Mouse (Mus musculus) intestine, postnatal 0 days (tissue): ENCODE measurements around the gene Robo2. TPM values are rescaled to one million over a fixed set of nuclear protein-coding genes. Genes with fewer than 3 reads are reported as not detected.

Experiments used
- ATAC-seq: fragments of 200-750 bp; cut with Nextera tagmentation; 2 replicates; pipeline ENCODE4 v1.8.0; 2017; ENCODE audit warnings: mild to moderate bottlenecking, moderate TSS enrichment, moderate library complexity
- H3K27ac ChIP-seq: fragments of 300-500 bp; sonication (generic); 2 replicates; pipeline ENCODE4 v1.5.1; 2014; ENCODE audit warnings: mild to moderate bottlenecking, low read depth, low read length, moderate library complexity
- H3K27me3 ChIP-seq: fragments of 300-500 bp; sonication (generic); replicated peaks from 2 replicates; pipeline ENCODE4 v1.6.1; 2014; ENCODE audit warnings: low read length, mixed read lengths; ENCODE audit not compliant: control insufficient read depth, insufficient read depth
- H3K36me3 ChIP-seq: fragments of 300-500 bp; sonication (generic); 2 replicates; pipeline ENCODE4 v1.6.1; 2014; ENCODE audit warnings: mild to moderate bottlenecking, moderate library complexity; ENCODE audit not compliant: control insufficient read depth, insufficient read depth
- H3K4me1 ChIP-seq: fragments of 300-500 bp; sonication (generic); replicated peaks from 2 replicates; pipeline ENCODE4 v1.6.1; 2014; ENCODE audit warnings: antibody characterized with exemption, low read length, mixed read lengths; ENCODE audit not compliant: control insufficient read depth, insufficient read depth
- H3K4me2 ChIP-seq: fragments of 300-500 bp; sonication (generic); replicated peaks from 2 replicates; pipeline ENCODE4 v1.6.1; 2014; ENCODE audit warnings: low read depth, mild to moderate bottlenecking, moderate library complexity
- H3K4me3 ChIP-seq: fragments of 300-500 bp; sonication (generic); 2 replicates; pipeline ENCODE4 v1.5.1; 2014; ENCODE audit warnings: low read depth, low read length
- H3K9ac ChIP-seq: fragments of 300-500 bp; sonication (generic); 2 replicates; pipeline ENCODE4 v1.6.1; 2014; ENCODE audit warnings: mild to moderate bottlenecking, low read depth, low read length
- H3K9me3 ChIP-seq: fragments of 300-500 bp; sonication (generic); 2 replicates; pipeline ENCODE4 v1.6.1; 2016; ENCODE audit warnings: mixed run types; ENCODE audit not compliant: control insufficient read depth
- CTCF ChIP-seq: sonication (generic); IDR thresholded peaks from 2 replicates; pipeline ENCODE4 v1.5.1; 2016; ENCODE audit warnings: low read depth, mild to moderate bottlenecking, control low read depth, antibody characterized with exemption, moderate library complexity
- WGBS: fragments of 180-500 bp; shearing (Covaris S2); extraction: QIAGEN DNeasy Blood & Tissue Kit; methylation state at CpG from one replicate; pipeline ENCODE4 v1.1.7; 2014; 5-methylcytosine and 5-hydroxymethylcytosine counted together
- polyA plus RNA-seq: library from polyadenylated mRNA; unstranded; fragments of >200 nt; fragmentation: Nextera tagmentation; extraction: Ambion mirVana; gene quantifications from 2 replicates; pipeline ENCODE4 v1.2.1, GENCODE M21; 2015

Robo2 gene
- polyA plus RNA-seq, 1 experiment from 2014 or later: 6.2 TPM

GRCm38 (mm10) chr16:74258241-74258640, 153.4 kb downstream of the Robo2 start:
- no peak overlapping the region for H3K9ac ChIP-seq
- H3K4me1 ChIP-seq: no peaks in the 10 kb centered on the region
- ATAC-seq: no peak
- no peaks in the 10 kb centered on the region for H3K9me3 ChIP-seq
- no peaks in the 10 kb centered on the region for H3K27me3 ChIP-seq
- H3K27ac ChIP-seq: no peak overlapping the region
- no peak for TF ChIP-seq CTCF
- 70% methylated on average over 2 of the region's 2 CpGs for WGBS
- H3K4me3 ChIP-seq: no peak overlapping the region
- H3K4me2 ChIP-seq: no peak overlapping the region
- no peaks in the 10 kb centered on the region for H3K36me3 ChIP-seq

- no peaks in the 10 kb centered on the region for H3K27me3 ChIP-seq
- no peak for ATAC-seq
- no peak overlapping the region for H3K9ac ChIP-seq
- no peaks in the 10 kb centered on the region for H3K36me3 ChIP-seq
- TF ChIP-seq CTCF: no peak
- no peak overlapping the region for H3K4me2 ChIP-seq
- H3K4me1 ChIP-seq: no peaks in the 10 kb centered on the region
- H3K9me3 ChIP-seq: no peaks in the 10 kb centered on the region
- WGBS: 86% methylated on average over 5 of the region's 5 CpGs
- H3K27ac ChIP-seq: no peak overlapping the region
- H3K4me3 ChIP-seq: no peak overlapping the region
These were observed 167.2 kb downstream of the Robo2 start for GRCm38 (mm10) chr16:74244452-74244851.

DNA sequence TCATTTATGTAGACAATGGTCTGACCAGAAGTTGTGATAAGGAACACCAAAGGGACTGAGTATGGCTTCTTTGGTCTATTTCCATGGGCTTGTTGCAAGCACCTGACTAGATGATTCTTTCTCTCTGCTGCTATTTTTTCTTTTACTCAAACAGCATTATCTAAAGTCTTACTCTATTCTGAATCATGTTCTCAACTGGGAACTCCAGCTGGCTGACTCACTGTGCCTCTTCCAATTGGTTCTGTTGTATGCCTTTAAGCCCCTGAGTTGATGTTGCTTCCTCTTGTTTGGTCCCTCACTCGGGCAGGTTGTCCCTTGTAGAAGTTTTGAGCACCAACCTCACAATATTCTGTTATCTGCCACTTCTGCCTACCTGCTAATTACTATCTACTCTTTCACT, 170.1 kb downstream of the Robo2 start:
- no peaks in the 10 kb centered on the region for H3K4me1 ChIP-seq
- ATAC-seq: no peak
- no peak overlapping the region for H3K4me2 ChIP-seq
- no peak overlapping the region for H3K4me3 ChIP-seq
- no peak overlapping the region for H3K9ac ChIP-seq
- no peak for TF ChIP-seq CTCF
- H3K36me3 ChIP-seq: no peaks in the 10 kb centered on the region
- H3K27ac ChIP-seq: no peak overlapping the region
- H3K27me3 ChIP-seq: no peaks in the 10 kb centered on the region
- 79% methylated on average over 1 of the region's 1 CpGs for WGBS
- H3K9me3 ChIP-seq: no peaks in the 10 kb centered on the region

GRCm38 (mm10) chr16:74237411-74237930, 174.2 kb downstream of the Robo2 start:
- Histone ChIP-seq H3K27me3 (no peaks in the 10 kb centered on the region), H3K9me3 (no peaks in the 10 kb centered on the region), H3K4me2 (no peak overlapping the region), H3K9ac (no peak overlapping the region), H3K36me3 (no peaks in the 10 kb centered on the region), H3K4me3 (no peak overlapping the region), H3K27ac (no peak overlapping the region), H3K4me1 (no peaks in the 10 kb centered on the region)
- 87% methylated on average over 2 of the region's 2 CpGs for WGBS
- TF ChIP-seq CTCF: no peak
- ATAC-seq: no peak

DNA sequence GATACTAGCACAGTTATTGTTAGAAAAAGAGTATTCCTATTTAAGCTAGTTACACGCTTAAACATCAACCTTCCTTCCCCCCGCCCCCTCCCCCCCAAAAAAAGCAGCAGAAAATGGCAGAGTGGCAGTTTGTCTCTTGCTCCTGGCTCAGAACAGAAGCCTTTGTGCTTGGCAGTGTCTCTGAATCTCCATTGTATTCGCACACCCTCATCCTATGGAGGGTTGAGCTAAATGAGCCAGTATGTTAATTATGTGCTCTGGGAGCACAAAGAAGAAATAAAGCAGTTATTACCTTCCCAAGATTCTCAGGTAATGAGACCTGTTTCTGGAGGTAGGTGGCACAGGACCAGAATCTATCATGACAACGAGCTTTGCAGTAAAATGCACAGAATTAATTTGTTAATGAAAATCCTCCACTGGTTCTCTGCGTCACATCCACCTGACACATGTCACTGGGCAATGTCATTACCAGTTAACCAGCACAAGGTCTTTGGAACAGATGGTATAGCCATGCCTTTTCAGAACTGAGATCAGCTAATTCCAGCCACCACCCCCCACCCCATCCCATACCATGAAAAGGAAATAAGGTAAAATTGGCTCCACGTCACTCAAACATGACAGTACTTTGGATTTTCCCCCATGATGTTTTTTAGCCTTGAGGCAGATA, 177.1 kb downstream of the Robo2 start:
- Histone ChIP-seq H3K4me3 (no peak overlapping the region), H3K9me3 (no peaks in the 10 kb centered on the region), H3K4me1 (no peaks in the 10 kb centered on the region), H3K9ac (no peak overlapping the region), H3K36me3 (no peaks in the 10 kb centered on the region), H3K27me3 (no peaks in the 10 kb centered on the region), H3K27ac (no peak overlapping the region), H3K4me2 (no peak overlapping the region)
- 87% methylated on average over 6 of the region's 6 CpGs for WGBS
- ATAC-seq: no peak
- no peak for TF ChIP-seq CTCF

DNA sequence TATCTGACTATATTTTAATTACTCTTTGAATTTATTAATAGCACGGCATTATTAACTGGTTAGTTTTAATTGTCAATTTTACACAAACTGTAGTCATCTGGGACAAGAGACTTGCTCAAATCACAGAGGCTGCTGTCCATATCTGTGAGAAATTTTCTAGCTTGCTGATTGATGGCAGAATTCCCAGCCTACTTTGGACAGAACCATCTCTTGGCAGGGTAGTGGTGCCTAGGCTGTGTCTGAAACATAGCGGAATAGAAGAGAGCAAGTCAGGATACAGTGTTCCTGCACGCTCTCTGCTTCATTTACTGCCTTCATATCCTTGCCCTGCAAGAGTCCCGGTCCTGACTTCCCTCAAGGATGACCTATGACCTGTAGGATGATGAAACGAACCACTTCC, 178.0 kb downstream of the Robo2 start:
- WGBS: 56% methylated on average over 5 of the region's 5 CpGs
- Histone ChIP-seq H3K4me2 (no peak overlapping the region), H3K27me3 (no peaks in the 10 kb centered on the region), H3K9ac (no peak overlapping the region), H3K4me1 (no peaks in the 10 kb centered on the region), H3K9me3 (no peaks in the 10 kb centered on the region), H3K36me3 (no peaks in the 10 kb centered on the region), H3K27ac (no peak overlapping the region), H3K4me3 (no peak overlapping the region)
- no peak for ATAC-seq
- no peak for TF ChIP-seq CTCF
